Mouse (Mus musculus): ENCODE data around the gene Phip.

Gene Phip

GRCm38 (mm10) chr9:82866121-82866520 is 109.2 kb downstream of the Phip start:
- no peak for DNase-seq

GRCm38 (mm10) chr9:82861775-82862430 is 113.4 kb downstream of the Phip start:
- DNase-seq, result no peak

DNA sequence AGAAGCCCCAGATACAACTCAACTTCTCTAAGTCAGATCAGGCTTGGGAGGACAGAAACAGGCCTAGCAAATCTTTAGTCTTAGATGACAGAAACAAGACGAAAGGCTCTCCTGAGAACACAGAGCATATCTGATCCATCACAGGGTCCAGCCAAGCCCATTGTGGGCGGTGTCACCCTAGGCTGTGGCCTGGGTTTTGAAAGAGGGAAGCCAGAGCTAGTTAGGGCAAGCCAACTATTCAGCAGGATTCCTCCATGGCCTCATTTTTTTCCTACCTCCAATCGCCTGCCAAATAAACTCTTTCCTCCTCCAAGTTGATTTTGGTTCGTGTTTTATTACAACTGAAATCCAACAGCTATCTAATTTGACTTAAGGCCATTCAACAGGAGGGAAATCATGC is 114.0 kb downstream of the Phip start:
- DNase-seq, result no peak

GRCm38 (mm10) chr9:82860805-82861204 is 114.5 kb downstream of the Phip start:
- DNase-seq, result no peak

GRCm38 (mm10) chr9:82856241-82856640 is 119.1 kb downstream of the Phip start:
- DNase-seq, result no peak

GRCm38 (mm10) chr9:82854973-82855614 is 120.2 kb downstream of the Phip start:
- no peak for DNase-seq

DNA sequence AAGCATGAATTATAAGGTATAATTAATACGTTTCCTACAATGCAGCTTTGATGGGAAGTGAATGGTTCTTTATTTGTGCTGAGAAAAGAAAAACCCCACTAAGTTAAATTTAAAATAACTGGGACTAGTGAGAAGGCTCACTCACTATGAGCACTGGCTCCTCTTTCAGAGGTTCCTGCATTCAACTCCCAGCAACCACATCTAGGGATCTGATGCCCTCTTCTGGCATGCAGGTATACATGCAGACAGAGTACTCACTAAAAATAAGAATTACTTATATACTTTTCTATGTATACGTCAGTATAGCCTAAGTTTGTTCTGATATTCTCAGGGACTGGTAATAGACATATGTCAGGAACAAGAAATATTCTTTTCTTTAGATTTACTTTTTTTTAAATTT is 121.3 kb downstream of the Phip start:
- no peak for DNase-seq

DNA sequence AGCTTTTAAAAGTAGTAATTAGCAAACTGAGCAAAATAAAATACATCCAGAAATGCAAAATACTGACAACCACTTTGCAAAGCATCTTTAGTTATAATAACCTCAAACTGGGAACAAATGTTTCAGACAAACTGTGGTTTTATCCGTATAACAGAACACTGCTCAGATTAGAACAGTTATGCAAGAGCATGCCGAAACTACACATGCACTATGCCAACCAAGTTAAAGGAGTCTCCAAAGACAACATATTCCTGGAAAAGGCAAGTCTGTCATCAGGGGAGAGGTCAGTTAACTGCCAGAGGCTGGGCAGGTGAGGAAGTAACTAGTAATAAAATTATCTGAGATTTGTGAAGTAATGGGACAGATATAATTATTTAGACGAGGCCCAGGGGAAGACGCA is 132.6 kb downstream of the Phip start:
- no peak for DNase-seq

DNA sequence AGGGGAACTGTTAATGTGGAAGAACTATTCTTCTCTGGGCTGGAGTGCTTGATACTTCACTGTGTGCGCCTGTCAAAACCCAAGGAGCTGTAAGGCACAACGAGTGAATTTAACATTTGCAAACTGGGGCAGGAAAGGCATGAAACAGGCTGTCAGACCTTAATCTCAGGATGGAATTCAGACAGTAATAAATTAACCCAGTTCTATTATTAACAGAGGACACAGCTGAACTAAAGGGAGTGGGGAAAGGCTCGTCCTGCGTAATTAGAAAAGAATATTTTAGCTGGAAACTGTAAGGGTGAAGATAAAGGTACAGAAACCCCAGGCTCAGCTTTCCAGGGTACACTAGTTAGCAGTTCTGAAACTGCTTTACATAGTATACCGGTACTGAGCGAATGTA is 139.4 kb downstream of the Phip start:
- DNase-seq, result peak; percentile 58

- DNase-seq, result no peak
Measured at GRCm38 (mm10) chr9:82831891-82832290, 143.4 kb downstream of the Phip start.

DNA sequence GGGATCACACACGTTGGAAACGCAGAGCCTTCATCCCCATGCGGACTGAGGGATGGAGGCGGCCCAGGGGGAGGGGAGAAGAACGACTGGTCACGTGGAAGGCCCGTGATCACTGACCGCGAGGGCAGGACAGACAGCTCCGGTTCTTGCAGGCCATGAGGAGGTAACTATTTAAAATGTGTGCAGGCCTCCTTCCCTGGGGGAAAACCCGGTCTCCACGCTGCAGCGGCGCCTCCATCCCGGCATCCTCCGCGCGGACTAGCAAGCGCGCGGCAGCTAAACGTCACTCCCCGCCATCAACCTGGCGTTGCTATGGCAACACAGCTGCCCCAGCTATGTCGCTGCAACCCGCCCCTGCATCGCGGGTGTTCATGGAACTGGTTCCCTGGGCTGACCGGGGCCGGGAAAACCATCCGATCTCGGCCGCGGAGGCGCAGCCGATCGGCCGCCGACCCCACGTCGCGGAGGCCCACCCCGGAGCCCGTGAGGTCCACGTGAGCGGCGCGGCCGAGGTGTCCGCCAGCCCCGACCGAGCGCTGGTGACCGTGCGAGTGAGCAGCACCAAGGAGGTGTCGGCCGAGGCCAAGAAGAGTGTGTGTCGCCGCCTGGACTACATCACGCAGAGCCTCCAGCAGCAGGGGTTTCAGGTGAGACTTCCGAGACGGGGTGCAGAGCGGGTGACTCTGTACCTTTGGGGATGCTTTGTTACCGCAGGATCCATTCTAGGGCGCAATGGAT is 145.5 kb downstream of the Phip start:
- peak; percentile 90 for DNase-seq

DNA sequence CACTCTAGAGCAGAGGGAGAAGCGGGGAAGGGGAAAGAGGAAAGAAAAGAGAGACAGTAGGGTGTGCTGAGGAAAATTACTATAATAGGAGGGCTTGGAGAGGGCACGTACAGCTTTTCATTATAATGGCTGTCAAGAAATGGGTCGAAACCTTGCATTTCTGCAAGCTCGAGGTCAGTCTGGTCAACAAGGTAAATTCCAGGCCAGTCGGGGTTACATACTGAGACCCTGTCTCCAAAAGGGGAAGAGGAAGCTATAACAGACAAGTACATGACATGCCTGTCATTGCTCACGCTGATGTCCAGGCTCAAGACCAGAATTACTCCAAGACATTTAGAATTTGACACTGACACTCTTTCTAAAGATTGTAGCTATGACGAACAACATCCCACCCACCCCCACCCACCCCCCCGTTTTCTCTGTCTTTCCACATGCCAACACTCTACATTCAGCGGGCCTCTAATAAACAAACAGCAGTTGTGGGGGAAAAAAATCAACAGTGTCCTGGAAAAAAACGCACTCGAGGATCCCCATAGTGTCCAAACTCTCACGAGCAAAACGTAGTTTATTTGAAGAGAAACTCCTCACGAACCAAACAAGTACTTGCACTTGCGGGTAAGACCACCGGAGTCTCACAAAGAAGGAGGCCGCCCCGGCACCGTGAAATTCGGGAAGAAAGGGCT is 146.2 kb downstream of the Phip start, which contains the start of gene Irak1bp1:
Gene Irak1bp1, plus strand, starts transcription at position 534 of the 683 bp plus-strand sequence.
- DNase-seq, result no peak

GRCm38 (mm10) chr9:82826426-82826825 is 148.9 kb downstream of the Phip start:
- DNase-seq, result no peak

Data from kidney, adult 9 months (tissue).